9 mouse cellular contexts compared by ENCODE assay signal in the genomic region with DNA sequence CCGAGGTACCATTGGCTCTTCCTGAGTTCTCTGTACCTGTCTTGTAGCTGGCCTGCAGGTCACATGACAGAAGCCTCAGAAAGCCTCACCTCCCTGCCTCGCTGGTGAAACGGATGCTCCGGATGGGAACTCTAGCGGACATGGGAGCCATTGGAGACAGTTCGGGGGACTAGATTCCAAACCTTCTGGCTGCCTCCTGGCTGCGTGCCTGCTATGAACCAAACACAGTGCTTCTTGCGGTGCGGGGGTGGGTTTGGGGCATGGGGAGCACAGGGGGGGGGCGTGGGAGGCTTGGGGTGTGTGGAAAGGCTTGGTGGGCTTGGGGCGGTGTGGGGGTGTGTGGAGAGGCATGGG.
DNase-seq lines count a peak whose midpoint lies in the region; ATAC-seq lines count a peak whose summit lies in the region.
"Had no signal": no experiment of that assay in that cellular context is flagged by ENCODE, and none has a peak within 500 bp of the region (broad histone marks: within the 10 kb centered on the region; RNA-seq: fewer than 3 reads in every experiment).

No protein-coding gene starts in this region.

- no peak overlapping the region for H3K9ac ChIP-seq in heart, embryonic 11.5 days (ENCODE audit: low read depth, low read length)
- H3K9ac ChIP-seq in midbrain, embryonic 12.5 days (replicated peaks): no peak overlapping the region

- intact Hi-C loops in heart, postnatal 36 days (cut with DNase I): no loop called here

- H3K4me1 ChIP-seq in heart, embryonic 11.5 days (ENCODE audit: control insufficient read depth, insufficient read depth, low read length): peaks cover 23% of the 10 kb centered on the region
- H3K4me1 ChIP-seq in hindbrain, embryonic 10.5 days (replicated peaks): peaks cover 36% of the 10 kb centered on the region
- peaks cover 30% of the 10 kb centered on the region for H3K4me1 ChIP-seq in midbrain, embryonic 12.5 days

- no peak for DNase-seq in heart, postnatal 36 days
- peak; percentile 74 for DNase-seq in cerebellum, adult 11-12 months
- no peak for DNase-seq in hindbrain, embryonic 10.5 days (ENCODE audit: low spot score)
- no peak for DNase-seq in ovary, adult 18-20 months (ENCODE audit: low spot score)
- no peak for DNase-seq in embryo, embryonic 10 days (ENCODE audit: low spot score)
- DNase-seq in yolk sac, embryonic 10.5 days (ENCODE audit: low spot score): no peak

- WGBS in heart, embryonic 11.5 days (ENCODE audit: insufficient replicate concordance): 70% methylated on average over 10 of the region's 11 CpGs
- 68% methylated on average over 11 of the region's 11 CpGs for WGBS in hindbrain, embryonic 10.5 days
- 68% methylated on average over 10 of the region's 11 CpGs for WGBS in midbrain, embryonic 12.5 days

- H3K4me3 ChIP-seq in heart, embryonic 11.5 days (ENCODE audit: low read depth, low read length): no peak overlapping the region
- H3K4me3 ChIP-seq in hindbrain, embryonic 10.5 days: no peak overlapping the region
- H3K4me3 ChIP-seq in midbrain, embryonic 12.5 days: no peak overlapping the region

- no peak for ATAC-seq in heart, embryonic 11.5 days (replicated peaks; ENCODE audit: insufficient number of reproducible peaks, low FRiP score, low TSS enrichment)
- ATAC-seq in midbrain, embryonic 12.5 days (ENCODE audit: low FRiP score, low read depth): no peak

- H3K4me2 ChIP-seq in heart, embryonic 11.5 days: no peak overlapping the region
- no peak overlapping the region for H3K4me2 ChIP-seq in midbrain, embryonic 12.5 days (replicated peaks)

- H3K9me3 ChIP-seq in heart, embryonic 11.5 days (replicated peaks; ENCODE audit: control insufficient read depth, low read length): no peaks in the 10 kb centered on the region
- no peaks in the 10 kb centered on the region for H3K9me3 ChIP-seq in hindbrain, embryonic 10.5 days
- H3K9me3 ChIP-seq in midbrain, embryonic 12.5 days: no peaks in the 10 kb centered on the region

- peak overlapping the region; percentile 64 for H3K27ac ChIP-seq in heart, embryonic 11.5 days (ENCODE audit: low read depth, low read length)
- peak overlapping the region; percentile 88 for H3K27ac ChIP-seq in hindbrain, embryonic 10.5 days
- peak overlapping the region; percentile 79 for H3K27ac ChIP-seq in midbrain, embryonic 12.5 days (replicated peaks)

- no peaks in the 10 kb centered on the region for H3K36me3 ChIP-seq in heart, embryonic 11.5 days (ENCODE audit: control insufficient read depth, insufficient read depth, low read length)
- H3K36me3 ChIP-seq in hindbrain, embryonic 10.5 days: no peaks in the 10 kb centered on the region
- H3K36me3 ChIP-seq in midbrain, embryonic 12.5 days: no peaks in the 10 kb centered on the region

- no peaks in the 10 kb centered on the region for H3K27me3 ChIP-seq in heart, embryonic 11.5 days (ENCODE audit: control insufficient read depth, insufficient read depth, low read length)
- H3K27me3 ChIP-seq in hindbrain, embryonic 10.5 days (ENCODE audit: insufficient read depth, poor library complexity, severe bottlenecking): no peaks in the 10 kb centered on the region
- H3K27me3 ChIP-seq in midbrain, embryonic 12.5 days: no peaks in the 10 kb centered on the region
- H3K27me3 ChIP-seq: CH12.LX had no signal
